Mouse (Mus musculus) lung, adult 2 months (tissue): ENCODE measurements around the gene Il6ra. TPM values are rescaled to one million over a fixed set of nuclear protein-coding genes. Genes with fewer than 3 reads are reported as not detected.

ENCODE experiments used
- DNase-seq: peaks from one replicate; pipeline ENCODE4 v3.0.0; 2022
- H3K4me1 ChIP-seq: fragments of 200-500 bp; 2 replicates; pipeline ENCODE4 v1.6.1; 2011; ENCODE audit warnings: low read length; ENCODE audit not compliant: control insufficient read depth, insufficient read depth
- H3K4me3 ChIP-seq: fragments of 200-500 bp; replicated peaks from 2 replicates; pipeline ENCODE3; 2011; ENCODE audit warnings: low read depth, mild to moderate bottlenecking, control low read depth, low read length; ENCODE audit errors: extremely low read depth
- CTCF ChIP-seq: fragments of 200-500 bp; IDR thresholded peaks from 2 replicates; pipeline ENCODE4 v1.5.1; 2011; ENCODE audit warnings: mild to moderate bottlenecking, low read length, control low read depth; ENCODE audit not compliant: insufficient read depth
- POLR2A ChIP-seq: fragments of 200-500 bp; IDR thresholded peaks from 2 replicates; pipeline ENCODE4 v1.6.1; 2011; ENCODE audit warnings: low read depth, mild to moderate bottlenecking, control low read depth, low read length, borderline replicate concordance; ENCODE audit errors: extremely low read depth
- WGBS: fragments of 180-500 bp; shearing (Covaris S2); methylation state at CpG from one replicate; pipeline ENCODE4 v1.1.7; 2018; 5-methylcytosine and 5-hydroxymethylcytosine counted together
- polyA plus RNA-seq: library from polyadenylated mRNA; depleted of rRNA; stranded (reverse); fragments of >200 nt; gene quantifications from 2 replicates; pipeline ENCODE4 v1.2.3, GENCODE M21; 2012

Il6ra gene
- polyA plus RNA-seq, 1 experiment = 19.8 TPM

- peaks cover 3% of the 10 kb centered on the region; the same call in 1 of the 2 replicates for H3K4me1 ChIP-seq
- TF ChIP-seq POLR2A = no peak
- TF ChIP-seq CTCF = no peak
- DNase-seq = no peak
- WGBS = 63% methylated on average over 3 of the region's 3 CpGs
- H3K4me3 ChIP-seq = no peak overlapping the region
Measured at GRCm38 (mm10) chr3:89879326-89879725, 33.7 kb downstream of the Il6ra start.

- Histone ChIP-seq H3K4me1 (peaks cover 3% of the 10 kb centered on the region; the same call in 1 of the 2 replicates), H3K4me3 (no peak overlapping the region)
- DNase-seq = no peak
- TF ChIP-seq POLR2A (no peak), CTCF (no peak)
- WGBS = 70% methylated on average over 3 of the region's 3 CpGs
Measured at GRCm38 (mm10) chr3:89878456-89878855, 34.5 kb downstream of the Il6ra start.

DNA sequence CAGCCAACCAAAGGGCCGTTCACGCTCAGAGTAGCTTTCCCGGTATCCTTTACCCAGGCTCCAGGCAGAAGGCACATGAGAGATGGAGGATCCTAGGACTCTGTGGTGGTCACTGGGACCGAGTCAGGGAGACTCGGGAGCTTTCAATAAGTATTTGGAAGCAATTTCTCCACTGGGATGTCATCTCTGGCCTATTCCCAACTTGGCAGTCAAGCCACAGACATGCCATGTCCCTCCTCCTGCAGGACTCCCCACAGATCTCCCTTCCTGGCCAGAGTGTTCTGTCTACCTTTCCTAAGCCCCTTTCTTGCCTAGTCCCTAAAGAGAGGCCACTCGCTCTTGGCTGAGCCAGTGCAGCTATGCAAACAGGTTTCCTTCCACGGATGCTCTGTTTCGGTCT is 35.9 kb downstream of the Il6ra start:
- WGBS = 82% methylated on average over 8 of the region's 8 CpGs
- Histone ChIP-seq H3K4me1 (peaks cover 8% of the 10 kb centered on the region; the same call in 1 of the 2 replicates), H3K4me3 (no peak overlapping the region)
- no peak for TF ChIP-seq CTCF
- TF ChIP-seq POLR2A = no peak
- DNase-seq = no peak

- TF ChIP-seq POLR2A (no peak), CTCF (no peak)
- H3K4me1 ChIP-seq = peaks cover 10% of the 10 kb centered on the region; the same call in 1 of the 2 replicates
- no peak overlapping the region for H3K4me3 ChIP-seq
- DNase-seq = no peak
- WGBS = 70% methylated on average over 4 of the region's 4 CpGs
Measured at GRCm38 (mm10) chr3:89876469-89876868, 36.5 kb downstream of the Il6ra start.

DNA sequence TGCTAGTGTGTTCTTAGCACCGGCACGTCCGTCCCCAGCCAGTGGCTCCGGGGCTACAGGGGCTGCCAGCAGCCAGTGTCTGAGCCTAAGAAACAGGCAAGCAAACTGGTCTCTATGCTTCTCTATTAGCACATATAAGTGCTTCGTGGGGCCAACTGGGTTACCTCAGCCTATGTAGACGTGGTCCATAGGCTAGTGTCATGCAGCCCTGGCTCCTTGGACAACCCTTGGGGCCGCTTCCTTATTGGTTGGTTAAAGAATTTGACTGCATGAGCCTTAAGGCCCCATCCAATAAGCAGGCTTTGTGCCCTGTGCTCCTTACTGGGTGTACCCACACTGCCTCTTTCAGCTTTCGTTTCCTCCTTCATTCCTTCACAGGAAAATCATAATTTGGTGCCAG is 37.2 kb downstream of the Il6ra start:
- no peak for TF ChIP-seq POLR2A
- TF ChIP-seq CTCF = no peak
- Histone ChIP-seq H3K4me1 (peaks cover 10% of the 10 kb centered on the region; the same call in 1 of the 2 replicates), H3K4me3 (no peak overlapping the region)
- WGBS = 90% methylated on average over 8 of the region's 8 CpGs
- DNase-seq = no peak

DNA sequence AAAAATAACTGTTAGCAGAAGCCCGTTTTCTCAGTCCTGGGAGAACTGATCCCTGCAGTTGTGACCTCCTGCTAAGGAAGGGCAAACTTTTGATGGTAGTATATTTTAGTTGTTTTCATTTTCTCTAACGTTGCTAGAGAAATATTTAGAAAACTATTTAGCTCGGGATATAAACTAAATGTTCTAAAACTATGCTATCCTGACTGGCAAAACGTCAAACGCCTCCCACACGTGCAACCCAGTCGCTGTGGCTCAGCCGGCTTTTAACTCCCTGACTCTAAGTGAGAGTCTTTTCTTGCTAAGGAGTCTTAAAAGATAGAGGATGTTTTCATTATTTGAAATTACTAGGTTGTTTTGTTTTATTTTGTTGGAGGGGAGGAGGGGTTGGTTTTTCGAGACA is 38.0 kb downstream of the Il6ra start:
- H3K4me3 ChIP-seq = no peak overlapping the region
- 65% methylated on average over 9 of the region's 9 CpGs for WGBS

DNA sequence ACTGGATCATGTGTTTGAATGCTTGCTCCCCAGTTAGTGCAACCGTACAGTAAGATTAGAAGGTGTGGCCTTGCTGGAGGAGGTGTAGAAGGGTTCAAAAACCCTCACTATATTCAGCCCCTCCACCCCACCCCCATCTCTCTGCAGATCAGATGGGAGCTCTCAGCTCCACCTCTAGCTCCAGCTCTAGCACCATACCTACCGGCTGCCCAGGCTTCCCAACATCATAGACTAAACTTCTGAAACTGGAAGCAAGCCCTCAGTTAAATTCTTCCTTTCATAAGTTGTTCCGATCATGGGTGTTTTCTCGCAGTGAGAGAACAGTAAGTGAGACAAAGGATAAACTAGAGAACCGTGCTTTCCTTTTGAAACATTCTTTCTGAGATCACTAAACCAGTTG is 38.9 kb downstream of the Il6ra start:
- 83% methylated on average over 5 of the region's 5 CpGs for WGBS
- Histone ChIP-seq H3K4me3 (no peak overlapping the region), H3K4me1 (peaks cover 10% of the 10 kb centered on the region; the same call in 1 of the 2 replicates)

More for the DNA sequence above, 38.0 kb downstream of the Il6ra start:
- TF ChIP-seq POLR2A (no peak), CTCF (no peak)
- DNase-seq = no peak
- H3K4me1 ChIP-seq = peaks cover 10% of the 10 kb centered on the region; the same call in 1 of the 2 replicates

DNA sequence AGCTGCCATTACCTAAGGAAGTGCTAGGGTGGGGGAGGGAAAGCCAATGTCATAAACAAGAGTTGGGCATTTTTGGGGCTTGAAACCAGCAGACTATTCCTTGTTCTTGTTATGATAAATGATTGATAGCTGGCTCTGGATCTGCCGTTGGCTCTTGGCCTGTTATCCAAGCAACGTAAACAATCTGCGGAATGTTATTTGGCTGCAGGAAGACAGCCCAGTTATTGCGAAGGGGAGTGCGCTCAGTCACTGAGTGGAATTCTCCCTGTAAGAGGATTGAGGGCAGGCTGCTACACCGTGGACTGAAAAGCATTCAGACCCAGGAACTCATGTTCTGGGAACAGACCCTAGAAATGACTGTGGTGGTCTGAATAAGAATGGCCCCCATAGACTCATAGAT is 40.3 kb downstream of the Il6ra start:
- WGBS = 22% methylated on average over 6 of the region's 6 CpGs
- peak; percentile 45 for DNase-seq

More for the DNA sequence above, 38.9 kb downstream of the Il6ra start:
- no peak for DNase-seq
- TF ChIP-seq POLR2A (no peak), CTCF (no peak)

GRCm38 (mm10) chr3:89872209-89872608 is 40.8 kb downstream of the Il6ra start:
- peak; percentile 46 for DNase-seq
- 23% methylated on average over 7 of the region's 7 CpGs for WGBS
- TF ChIP-seq CTCF (no peak), POLR2A (no peak)
- no peak overlapping the region for H3K4me3 ChIP-seq
- H3K4me1 ChIP-seq = peaks cover 7% of the 10 kb centered on the region; the same call in 1 of the 2 replicates

More for the DNA sequence above, 40.3 kb downstream of the Il6ra start:
- no peak overlapping the region for H3K4me3 ChIP-seq
- TF ChIP-seq POLR2A (no peak), CTCF (no peak)
- peaks cover 7% of the 10 kb centered on the region; the same call in 1 of the 2 replicates for H3K4me1 ChIP-seq

GRCm38 (mm10) chr3:89871339-89871914 is 41.6 kb downstream of the Il6ra start:
- Histone ChIP-seq H3K4me3 (no peak overlapping the region), H3K4me1 (peaks cover 7% of the 10 kb centered on the region; the same call in 1 of the 2 replicates)
- TF ChIP-seq POLR2A (no peak), CTCF (no peak)
- no peak for DNase-seq
- 67% methylated on average over 8 of the region's 8 CpGs for WGBS
